ENCODE assay signal across 8 mouse cellular contexts in genomic region chr12:91383516-91384264, GRCm38 (mm10). TPM values are rescaled to one million over a fixed set of nuclear protein-coding genes. Genes with fewer than 3 reads are reported as not detected.
DNase-seq lines count a peak whose midpoint lies in the region; ATAC-seq lines count a peak whose summit lies in the region.

No protein-coding gene starts in this region.

- H3K9me3 ChIP-seq in limb, embryonic 12.5 days: no peaks in the 10 kb centered on the region
- H3K9me3 ChIP-seq in midbrain, embryonic 14.5 days (ENCODE audit: control insufficient read depth, low read length): no peaks in the 10 kb centered on the region

- peak; percentile 5 for DNase-seq in embryo, embryonic 11.5 days (ENCODE audit: low read depth, low spot score)
- DNase-seq in embryo, embryonic 11 days: no peak
- DNase-seq in 3T3-L1 (ENCODE audit: low read depth, low spot score): peak; percentile 27
- DNase-seq in midbrain, embryonic 14.5 days: peak; percentile 40

- ATAC-seq in granulocyte monocyte progenitor cell, adult 5-6 weeks (replicated peaks; ENCODE audit: poor library complexity, severe bottlenecking): peak; percentile 86
- peak; percentile 67 for ATAC-seq in limb, embryonic 12.5 days (ENCODE audit: insufficient number of reproducible peaks, insufficient read depth, low FRiP score, low TSS enrichment, low read depth)
- peak; percentile 62 for ATAC-seq in midbrain, embryonic 14.5 days (ENCODE audit: low FRiP score, low TSS enrichment)
- ATAC-seq in frontal cortex, adult (ENCODE audit: low TSS enrichment): no peak; the same call in 1 of the 2 replicates

- peak overlapping the region; percentile 78 for H3K4me3 ChIP-seq in brown adipose tissue, adult 24 weeks (ENCODE audit: insufficient read depth, low read depth, low read length)
- peak overlapping the region; percentile 64 for H3K4me3 ChIP-seq in limb, embryonic 12.5 days (replicated peaks)
- peak overlapping the region; percentile 59 for H3K4me3 ChIP-seq in midbrain, embryonic 14.5 days (replicated peaks; ENCODE audit: low read depth, low read length)

- peak overlapping the region; percentile 65 for H3K9ac ChIP-seq in limb, embryonic 12.5 days (replicated peaks)
- peak overlapping the region; percentile 44 for H3K9ac ChIP-seq in midbrain, embryonic 14.5 days (replicated peaks; ENCODE audit: low read length)

- no peaks in the 10 kb centered on the region for H3K27me3 ChIP-seq in limb, embryonic 12.5 days
- H3K27me3 ChIP-seq in midbrain, embryonic 14.5 days (ENCODE audit: control insufficient read depth, insufficient read depth, low read length): no peaks in the 10 kb centered on the region

- H3K4me2 ChIP-seq in limb, embryonic 12.5 days: peak overlapping the region; percentile 90
- H3K4me2 ChIP-seq in midbrain, embryonic 14.5 days (ENCODE audit: low read length): peak overlapping the region; percentile 80

- H3K36me3 ChIP-seq in limb, embryonic 12.5 days: no peaks in the 10 kb centered on the region
- no peaks in the 10 kb centered on the region for H3K36me3 ChIP-seq in midbrain, embryonic 14.5 days (ENCODE audit: control insufficient read depth, insufficient read depth, low read length)

- H3K27ac ChIP-seq in brown adipose tissue, adult 24 weeks (replicated peaks; ENCODE audit: low read depth, low read length): no peak overlapping the region
- no peak overlapping the region for H3K27ac ChIP-seq in limb, embryonic 12.5 days
- H3K27ac ChIP-seq in midbrain, embryonic 14.5 days (replicated peaks; ENCODE audit: low read depth, low read length): no peak overlapping the region

- H3K4me1 ChIP-seq in brown adipose tissue, adult 24 weeks (ENCODE audit: control insufficient read depth, insufficient read depth, insufficient read length, low read length): no peaks in the 10 kb centered on the region
- peaks cover 4% of the 10 kb centered on the region; the same call in 1 of the 2 replicates for H3K4me1 ChIP-seq in limb, embryonic 12.5 days (replicated peaks)
- peaks cover 5% of the 10 kb centered on the region for H3K4me1 ChIP-seq in midbrain, embryonic 14.5 days (ENCODE audit: control insufficient read depth, insufficient read depth, low read length)

- 7% methylated on average over 22 of the region's 22 CpGs for WGBS in limb, embryonic 12.5 days
- WGBS in midbrain, embryonic 14.5 days: 5% methylated on average over 22 of the region's 22 CpGs

RNA-seq across cellular contexts. Expression of gene Cep128, which starts 0.5 kb away (rescaled TPM):
- 2.5 and 2.7 TPM in 2 replicates for polyA plus RNA-seq in brown adipose tissue, adult 24 weeks (2012; ENCODE audit: insufficient read depth, insufficient read length, missing spikeins)
- 86.8 and 89.8 TPM in 2 replicates for total RNA-seq in granulocyte monocyte progenitor cell, adult 5-6 weeks (2014; fragmentation: Nextera tagmentation)
- 61.6 and 69.9 TPM in 2 replicates for total RNA-seq in granulocyte monocyte progenitor cell, adult 5-6 weeks (2017)
- 10.2 and 10.4 TPM in 2 replicates for polyA plus RNA-seq in limb, embryonic 12.5 days (2016; fragmentation: Nextera tagmentation; extraction: Ambion mirVana)
- polyA plus RNA-seq in midbrain, embryonic 14.5 days (2014; fragmentation: Nextera tagmentation; extraction: Ambion mirVana): 2.5 and 5.2 TPM in 2 replicates

RNA-seq across cellular contexts. Expression of gene Tshr, which starts 0.7 kb away (rescaled TPM):
- 14.3 and 15.3 TPM in 2 replicates for polyA plus RNA-seq in brown adipose tissue, adult 24 weeks (2012; ENCODE audit: insufficient read depth, insufficient read length, missing spikeins)
- 0.97 TPM in 1 of 2 replicates, not detected in the other for total RNA-seq in granulocyte monocyte progenitor cell, adult 5-6 weeks (2014; fragmentation: Nextera tagmentation)
- 0.30 and 1.6 TPM in 2 replicates for total RNA-seq in granulocyte monocyte progenitor cell, adult 5-6 weeks (2017)
- polyA plus RNA-seq in limb, embryonic 12.5 days (2016; fragmentation: Nextera tagmentation; extraction: Ambion mirVana): 0.13 and 0.18 TPM in 2 replicates
- polyA plus RNA-seq in midbrain, embryonic 14.5 days (2014; fragmentation: Nextera tagmentation; extraction: Ambion mirVana): 0.16 and 0.24 TPM in 2 replicates

Comparison
In these comparisons a context has a peak if more than half of its experiments do, and no peak if none do; other contexts are left out.
1. RNA of gene Tshr, which starts 0.7 kb away (polyA plus RNA-seq): 14.3 to 15.3 TPM in brown adipose tissue, adult 24 weeks; 0.13 to 0.18 TPM in limb, embryonic 12.5 days and 0.16 to 0.24 TPM in midbrain, embryonic 14.5 days; every median in the first group is over 10 times any median in the second.
2. Peak in every context shown above with its lines, with median percentiles within 50 percentile points of each other: H3K4me3 ChIP-seq.